Mouse (Mus musculus) forelimb bud, embryonic 11.5 days (tissue): Measurements from ENCODE around the gene Necap2.

ENCODE experiments used
- DNase-seq: peaks from one replicate; pipeline ENCODE4 v3.0.0-alpha.2; 2012; ENCODE audit warnings: low read depth, low spot score

Necap2 gene

GRCm38 (mm10) chr4:141074109-141074508 is 4.0 kb downstream of the Necap2 start:
- DNase-seq: no peak

- no peak for DNase-seq
Observed at GRCm38 (mm10) chr4:141073661-141074060, 4.5 kb downstream of the Necap2 start.

- DNase-seq: no peak
Observed at GRCm38 (mm10) chr4:141072502-141072901, 5.7 kb downstream of the Necap2 start.

- DNase-seq: no peak
Observed at GRCm38 (mm10) chr4:141069731-141070130, 8.4 kb downstream of the Necap2 start.

- no peak for DNase-seq
Observed at GRCm38 (mm10) chr4:141068655-141069054, 9.5 kb downstream of the Necap2 start.

GRCm38 (mm10) chr4:141067516-141068046 is 10.6 kb downstream of the Necap2 start:
- DNase-seq: no peak

- DNase-seq: no peak
Observed at GRCm38 (mm10) chr4:141066709-141067515, 11.2 kb downstream of the Necap2 start.

GRCm38 (mm10) chr4:141065123-141065522 is 13.0 kb downstream of the Necap2 start:
- peak; percentile 82 for DNase-seq

- no peak for DNase-seq
Observed at GRCm38 (mm10) chr4:141064104-141064659, 14.0 kb downstream of the Necap2 start.

- DNase-seq: peak; percentile 100
Observed at GRCm38 (mm10) chr4:141060426-141061301, 17.5 kb downstream of the Necap2 start, which contains the start of gene Crocc. Gene Crocc, minus strand, starts transcription at chr4:141060550.

GRCm38 (mm10) chr4:141059616-141060425 is 18.3 kb downstream of the Necap2 start:
- DNase-seq: peak; percentile 45

GRCm38 (mm10) chr4:141058835-141059234 is 19.3 kb downstream of the Necap2 start:
- no peak for DNase-seq

GRCm38 (mm10) chr4:141056970-141057369 is 21.2 kb downstream of the Necap2 start:
- DNase-seq: no peak

- no peak for DNase-seq
Observed at GRCm38 (mm10) chr4:141053568-141054161, 24.5 kb downstream of the Necap2 start.

- no peak for DNase-seq
Observed at GRCm38 (mm10) chr4:141053138-141053537, 25.0 kb downstream of the Necap2 start.

GRCm38 (mm10) chr4:141052442-141052841 is 25.7 kb downstream of the Necap2 start:
- DNase-seq: no peak

GRCm38 (mm10) chr4:141049476-141049835 is 28.7 kb downstream of the Necap2 start:
- DNase-seq: no peak

- DNase-seq: no peak
Observed at GRCm38 (mm10) chr4:141048810-141049475, 29.2 kb downstream of the Necap2 start.

- peak; percentile 70 for DNase-seq
Observed at GRCm38 (mm10) chr4:141044816-141045215, 33.3 kb downstream of the Necap2 start.

- DNase-seq: no peak
Observed at GRCm38 (mm10) chr4:141041117-141041516, 37.0 kb downstream of the Necap2 start.
